Mouse (Mus musculus) brain, embryonic 14.5 days (tissue): ENCODE data around the gene Bicc1.

Experiments used
- CTCF ChIP-seq: fragments of 200-500 bp; IDR thresholded peaks from 2 replicates; pipeline ENCODE4 v1.5.1; 2012; ENCODE audit warnings: inconsistent platforms, mild to moderate bottlenecking, moderate library complexity, borderline replicate concordance; ENCODE audit not compliant: insufficient read depth, insufficient read length; ENCODE audit errors: extremely low read depth
- POLR2A ChIP-seq: fragments of 200-500 bp; IDR thresholded peaks from 2 replicates; pipeline ENCODE4 v1.6.1; 2012; ENCODE audit warnings: mild to moderate bottlenecking, inconsistent platforms, borderline replicate concordance; ENCODE audit not compliant: poor library complexity, insufficient read depth, insufficient read length, severe bottlenecking; ENCODE audit errors: extremely low read depth

- no peak for TF ChIP-seq CTCF
- TF ChIP-seq POLR2A: no peak
Measured at GRCm38 (mm10) chr10:71150486-71150885, 9.0 kb downstream of the Bicc1 start.
